Mouse (Mus musculus): Measurements from ENCODE around the gene Pygo1. TPM values are rescaled to one million over a fixed set of nuclear protein-coding genes. Genes with fewer than 3 reads are reported as not detected.

Pygo1 gene
- not detected for polyA plus RNA-seq (2017; shearing (Covaris generic))

GRCm38 (mm10) chr9:72925021-72925934 lies at the start of gene Pygo1:
Gene Pygo1 (plus strand): TSS chr9:72925645.

GRCm38 (mm10) chr9:72958521-72959450 lies 33.3 kb downstream of the Pygo1 start, which contains the start of the genes Dyx1c1 and Gm44503:
Gene Dyx1c1 (plus strand): TSS chr9:72958785.
Gene Gm44503 (plus strand): TSS chr9:72958852.

GRCm38 (mm10) chr9:72985250-72986220 lies 60.1 kb downstream of the Pygo1 start, which contains the start of the genes Ccpg1os and Ccpg1:
Gene Ccpg1os (minus strand): TSS chr9:72985382.
Gene Ccpg1 (plus strand): TSS chr9:72985429.

Other genes with a start within 250 kb of the Pygo1 start
- not detected for gene Prtg, start 118.8 kb upstream of the Pygo1 start, polyA plus RNA-seq (2017; shearing (Covaris generic))
- gene Dyx1c1, start 33.1 kb downstream of the Pygo1 start, polyA plus RNA-seq (2017; shearing (Covaris generic)): 1.4 TPM
- gene Gm44503, start 33.2 kb downstream of the Pygo1 start, polyA plus RNA-seq (2017; shearing (Covaris generic)): not detected
- 3.3 TPM for gene Ccpg1os, start 59.7 kb downstream of the Pygo1 start, polyA plus RNA-seq (2017; shearing (Covaris generic))
- gene Ccpg1, start 59.8 kb downstream of the Pygo1 start, polyA plus RNA-seq (2017; shearing (Covaris generic)): 126 TPM
- 11.9 TPM for gene Pigb, start 114.7 kb downstream of the Pygo1 start, polyA plus RNA-seq (2017; shearing (Covaris generic))
- 36.3 TPM for gene Rab27a, start 119.2 kb downstream of the Pygo1 start, polyA plus RNA-seq (2017; shearing (Covaris generic))
- 0.20 TPM for gene Khdc3, start 176.2 kb downstream of the Pygo1 start, polyA plus RNA-seq (2017; shearing (Covaris generic))
- gene Gm20509, start 176.8 kb downstream of the Pygo1 start, polyA plus RNA-seq (2017; shearing (Covaris generic)): not detected
- gene Rsl24d1, start 187.8 kb downstream of the Pygo1 start, polyA plus RNA-seq (2017; shearing (Covaris generic)): 77.1 TPM